Mouse (Mus musculus) hindbrain, embryonic 13.5 days (tissue): ENCODE results near the gene Chrnd. TPM values are rescaled to one million over a fixed set of nuclear protein-coding genes. Genes with fewer than 3 reads are reported as not detected.

ENCODE experiments used
- ATAC-seq: fragments of 200-750 bp; cut with Nextera tagmentation; 2 replicates; pipeline ENCODE4 v1.8.0; 2017; ENCODE audit warnings: moderate TSS enrichment; ENCODE audit not compliant: low FRiP score
- H3K27ac ChIP-seq: fragments of 300-500 bp; sonication (generic); 2 replicates; pipeline ENCODE4 v1.5.1; 2015; ENCODE audit warnings: inconsistent platforms, mild to moderate bottlenecking, moderate library complexity
- H3K27me3 ChIP-seq: fragments of 300-500 bp; sonication (generic); 2 replicates; pipeline ENCODE4 v1.6.1; 2015; ENCODE audit warnings: mild to moderate bottlenecking, inconsistent platforms
- H3K36me3 ChIP-seq: fragments of 300-500 bp; sonication (generic); 2 replicates; pipeline ENCODE4 v1.6.1; 2015; ENCODE audit warnings: mild to moderate bottlenecking, inconsistent platforms
- H3K4me1 ChIP-seq: fragments of 300-500 bp; sonication (generic); replicated peaks from 2 replicates; pipeline ENCODE4 v1.6.1; 2015; ENCODE audit warnings: inconsistent platforms
- H3K4me2 ChIP-seq: fragments of 300-500 bp; sonication (generic); 2 replicates; pipeline ENCODE4 v1.6.1; 2015; ENCODE audit warnings: inconsistent platforms, mild to moderate bottlenecking, moderate library complexity
- H3K4me3 ChIP-seq: fragments of 300-500 bp; sonication (generic); 2 replicates; pipeline ENCODE4 v1.5.1; 2015; ENCODE audit warnings: mild to moderate bottlenecking, inconsistent platforms
- H3K9ac ChIP-seq: fragments of 300-500 bp; sonication (generic); 2 replicates; pipeline ENCODE4 v1.6.1; 2015; ENCODE audit warnings: mild to moderate bottlenecking, inconsistent platforms
- H3K9me3 ChIP-seq: fragments of 300-500 bp; sonication (generic); 2 replicates; pipeline ENCODE4 v1.6.1; 2016; ENCODE audit warnings: inconsistent platforms
- WGBS: fragments of 180-500 bp; shearing (Covaris S2); methylation state at CpG from one replicate; pipeline ENCODE4 v1.1.7; 2015; 5-methylcytosine and 5-hydroxymethylcytosine counted together
- polyA plus RNA-seq: library from polyadenylated mRNA; unstranded; fragments of >200 nt; fragmentation: Nextera tagmentation; extraction: Ambion mirVana; gene quantifications from 2 replicates; pipeline ENCODE4 v1.2.1, GENCODE M21; 2015

The Chrnd gene
- polyA plus RNA-seq, 1 experiment from 2014 or later: 0.05 TPM

DNA sequence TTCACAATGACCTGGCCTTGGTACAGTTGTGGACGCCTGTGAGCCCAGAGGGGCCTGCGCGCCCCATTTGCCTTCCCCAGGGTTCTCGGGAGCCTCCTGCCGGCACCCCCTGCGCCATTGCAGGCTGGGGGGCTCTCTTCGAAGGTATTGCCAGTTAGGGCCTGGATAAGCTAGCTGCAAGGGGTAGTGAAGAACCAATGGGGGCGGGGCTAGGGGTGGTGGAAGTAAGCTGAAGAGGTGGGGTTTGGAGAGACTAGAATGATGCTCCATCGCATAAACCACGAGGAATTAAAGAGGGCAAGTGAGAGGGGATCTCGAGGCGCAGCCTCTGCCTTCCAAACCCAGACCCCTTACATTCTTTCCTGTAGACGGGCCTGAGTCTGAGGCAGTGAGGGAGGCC is 4.9 kb upstream of the Chrnd start:
- Histone ChIP-seq H3K36me3 (no peaks in the 10 kb centered on the region), H3K4me3 (0 out of 2 replicates have a peak overlapping the region, but pooled peaks have one; percentile 49), H3K9me3 (no peaks in the 10 kb centered on the region), H3K27me3 (peaks cover 82% of the 10 kb centered on the region), H3K4me2 (no peak overlapping the region; the same call in 1 of the 2 replicates), H3K9ac (0 out of 2 replicates have a peak overlapping the region, but pooled peaks have one; percentile 68), H3K4me1 (peaks cover 24% of the 10 kb centered on the region), H3K27ac (no peak overlapping the region)
- WGBS: 9% methylated on average over 13 of the region's 13 CpGs
- no peak for ATAC-seq

DNA sequence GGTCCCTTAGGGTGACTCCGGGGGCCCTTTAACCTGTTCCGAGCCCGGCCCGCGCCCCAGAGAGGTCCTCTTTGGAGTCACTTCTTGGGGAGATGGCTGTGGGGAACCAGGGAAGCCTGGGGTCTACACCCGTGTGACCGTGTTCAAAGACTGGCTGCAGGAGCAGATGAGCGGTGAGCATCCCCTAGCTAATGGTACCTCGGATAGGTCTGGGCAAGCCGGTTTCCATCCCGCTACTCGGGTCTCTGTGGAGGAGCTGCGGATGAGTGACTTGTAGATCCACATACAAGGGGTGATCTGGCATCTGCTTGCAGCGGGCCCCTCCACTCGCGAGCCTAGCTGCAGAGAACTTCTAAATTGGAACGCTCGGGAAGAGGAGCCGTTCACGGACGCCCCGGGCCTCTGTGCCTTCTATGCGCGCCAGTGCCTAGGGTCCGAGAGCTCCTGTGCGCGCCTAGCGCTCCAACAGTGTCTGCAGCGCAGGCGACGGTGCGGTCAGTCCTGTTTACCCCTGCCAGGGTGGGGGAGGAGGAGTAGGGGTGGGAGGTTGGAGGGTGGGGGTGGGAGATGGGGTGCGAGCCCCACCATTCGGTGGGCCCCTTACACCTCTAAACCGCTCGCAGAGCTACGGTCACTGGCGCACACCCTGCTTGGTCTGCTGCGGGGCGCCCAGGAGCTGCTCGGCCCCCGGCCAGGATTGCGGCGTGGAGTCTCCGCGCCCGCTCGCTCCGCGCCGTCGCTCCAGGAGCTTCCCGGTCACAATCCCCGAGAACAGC is 4.0 kb upstream of the Chrnd start:
- 2% methylated on average over 50 of the region's 54 CpGs for WGBS
- peak overlapping the region; percentile 49 for H3K4me3 ChIP-seq
- no peak overlapping the region for H3K27ac ChIP-seq
- ATAC-seq: peak; percentile 53
- H3K4me2 ChIP-seq: peak overlapping the region; percentile 87
- peaks cover 24% of the 10 kb centered on the region for H3K4me1 ChIP-seq
- peak overlapping the region; percentile 68 for H3K9ac ChIP-seq
- H3K36me3 ChIP-seq: no peaks in the 10 kb centered on the region
- H3K9me3 ChIP-seq: no peaks in the 10 kb centered on the region
- H3K27me3 ChIP-seq: peaks cover 83% of the 10 kb centered on the region

DNA sequence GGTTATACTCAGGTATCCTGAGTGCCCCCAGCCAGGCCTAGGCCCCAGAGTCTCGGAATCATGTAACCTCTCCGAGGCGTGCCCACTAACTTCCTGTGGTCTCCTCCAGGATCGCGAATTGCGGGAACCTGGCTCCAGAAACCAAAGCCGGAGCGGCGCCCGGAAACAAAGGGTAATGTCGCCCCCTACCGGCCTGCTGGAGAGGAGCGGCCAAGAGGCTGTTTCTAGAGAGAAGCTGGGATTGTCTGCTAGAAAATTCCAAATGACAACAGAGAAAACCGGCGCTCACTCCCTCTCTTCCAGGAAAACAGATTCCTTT is 3.4 kb upstream of the Chrnd start:
- Histone ChIP-seq H3K4me2 (peak overlapping the region; percentile 87), H3K27me3 (peaks cover 78% of the 10 kb centered on the region), H3K4me3 (peak overlapping the region; percentile 49), H3K9ac (peak overlapping the region; percentile 68), H3K36me3 (no peaks in the 10 kb centered on the region), H3K9me3 (no peaks in the 10 kb centered on the region), H3K27ac (no peak overlapping the region), H3K4me1 (peaks cover 24% of the 10 kb centered on the region)
- WGBS: under 1% methylated on average over 15 of the region's 15 CpGs
- peak; percentile 64 for ATAC-seq

DNA sequence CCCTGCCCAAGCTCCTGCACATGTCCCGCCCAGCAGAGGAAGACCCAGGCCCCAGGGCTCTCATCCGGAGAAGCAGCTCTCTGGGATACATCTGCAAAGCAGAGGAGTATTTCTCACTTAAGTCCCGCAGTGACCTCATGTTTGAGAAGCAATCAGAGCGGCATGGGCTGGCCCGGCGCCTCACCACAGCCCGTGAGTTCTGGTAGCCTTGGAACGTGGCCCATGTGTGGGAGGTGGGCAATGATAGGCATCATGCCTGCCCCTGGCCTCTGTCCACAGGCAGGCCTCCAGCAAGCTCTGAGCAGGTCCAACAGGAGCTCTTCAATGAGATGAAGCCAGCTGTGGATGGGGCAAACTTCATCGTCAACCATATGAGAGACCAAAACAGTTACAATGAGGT is 6.9 kb downstream of the Chrnd start:
- Histone ChIP-seq H3K9me3 (no peaks in the 10 kb centered on the region), H3K4me3 (no peak overlapping the region), H3K36me3 (no peaks in the 10 kb centered on the region), H3K9ac (no peak overlapping the region), H3K4me2 (no peak overlapping the region), H3K27me3 (0 out of 2 replicates have a peak, but pooled peaks cover 4% of the 10 kb centered on the region), H3K27ac (no peak overlapping the region), H3K4me1 (no peaks in the 10 kb centered on the region)
- ATAC-seq: no peak
- WGBS: 83% methylated on average over 9 of the region's 9 CpGs

DNA sequence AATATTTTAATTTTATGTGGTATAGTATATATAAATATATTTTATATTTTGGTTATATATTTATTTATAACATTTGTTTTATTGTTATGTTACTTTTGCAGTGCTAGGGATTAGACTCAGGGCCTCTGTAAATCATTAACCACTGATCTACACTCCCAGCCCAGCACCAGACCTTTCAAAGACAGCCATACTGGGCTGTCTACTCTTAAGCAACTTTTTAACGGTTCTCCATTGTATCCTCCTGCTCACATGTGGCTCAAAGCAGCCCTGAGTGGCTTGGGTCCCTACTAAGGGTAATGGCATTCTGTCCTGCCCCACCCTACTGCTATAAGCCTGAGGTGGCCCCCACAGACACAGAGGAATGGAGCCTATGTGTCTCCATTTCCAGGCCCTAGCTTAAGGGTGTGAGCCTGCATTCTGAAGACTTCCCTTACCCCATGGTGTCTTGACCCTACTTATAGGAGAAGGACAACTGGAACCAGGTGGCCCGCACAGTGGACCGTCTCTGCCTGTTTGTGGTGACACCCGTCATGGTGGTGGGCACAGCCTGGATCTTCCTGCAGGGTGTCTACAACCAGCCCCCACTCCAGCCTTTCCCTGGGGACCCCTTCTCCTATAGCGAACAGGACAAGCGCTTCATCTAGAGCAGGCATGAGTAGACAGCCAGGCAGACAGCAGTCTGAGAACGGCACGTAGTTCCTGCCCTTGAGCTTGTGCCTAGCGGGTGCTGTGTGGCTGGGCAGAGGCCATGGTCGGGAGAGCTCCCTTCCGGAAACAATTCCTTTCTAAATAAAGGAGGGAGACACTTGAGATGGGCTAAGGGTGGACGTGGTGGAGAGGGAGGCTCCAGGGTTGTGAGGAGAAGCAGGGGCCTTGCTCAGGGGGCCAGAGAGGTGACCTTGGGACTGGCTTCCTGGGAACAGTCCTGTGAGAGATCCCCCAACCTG is 8.0 kb downstream of the Chrnd start:
- Histone ChIP-seq H3K4me1 (no peaks in the 10 kb centered on the region), H3K36me3 (no peaks in the 10 kb centered on the region), H3K4me2 (no peak overlapping the region), H3K27ac (no peak overlapping the region), H3K9ac (no peak overlapping the region), H3K4me3 (no peak overlapping the region), H3K9me3 (no peaks in the 10 kb centered on the region), H3K27me3 (0 out of 2 replicates have a peak, but pooled peaks cover 4% of the 10 kb centered on the region)
- ATAC-seq: no peak
- WGBS: 79% methylated on average over 12 of the region's 12 CpGs

DNA sequence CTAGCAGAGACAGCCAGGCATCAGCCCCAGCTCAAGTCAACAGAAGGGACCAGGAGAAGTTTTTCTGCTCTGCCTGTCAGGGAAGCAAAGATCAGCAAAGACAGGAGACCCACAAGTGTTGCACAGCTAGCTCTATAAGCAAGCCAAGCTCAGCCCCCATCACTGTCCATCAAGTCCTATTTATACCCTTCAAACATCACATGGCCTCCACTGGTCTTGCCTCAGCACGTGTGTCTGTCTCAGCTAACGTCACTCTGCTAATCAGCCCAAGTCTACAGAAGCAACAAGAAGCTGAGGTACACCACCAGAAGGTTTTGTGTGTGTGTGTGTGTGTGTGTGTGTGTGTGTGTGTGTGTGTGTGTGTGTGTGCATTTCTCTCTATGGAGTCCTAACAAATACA is 10.4 kb downstream of the Chrnd start:
- Histone ChIP-seq H3K9ac (no peak overlapping the region), H3K9me3 (no peaks in the 10 kb centered on the region), H3K4me1 (no peaks in the 10 kb centered on the region), H3K27ac (no peak overlapping the region), H3K4me3 (no peak overlapping the region), H3K36me3 (no peaks in the 10 kb centered on the region), H3K27me3 (peaks cover 14% of the 10 kb centered on the region), H3K4me2 (no peak overlapping the region)
- no peak for ATAC-seq
- 67% methylated on average over 2 of the region's 2 CpGs for WGBS

DNA sequence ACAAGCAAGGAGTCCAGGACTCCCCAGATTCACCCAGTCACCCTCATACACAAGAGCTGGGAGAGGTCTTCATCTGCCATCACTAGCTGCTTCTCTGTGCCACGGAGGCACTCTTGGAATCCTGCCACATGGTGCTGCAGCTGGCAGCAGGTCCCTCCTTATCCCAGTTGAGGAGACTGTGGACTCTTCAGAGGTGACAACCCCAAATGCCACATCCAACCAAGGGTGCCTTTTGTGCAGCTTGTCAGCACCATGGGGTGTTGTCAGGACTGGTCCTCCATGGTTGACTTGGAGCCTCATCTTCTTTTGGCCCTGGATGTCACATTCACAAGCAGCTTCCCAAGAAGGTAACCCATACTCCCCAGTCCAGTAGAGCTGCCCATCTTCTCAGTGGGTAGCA is 11.4 kb downstream of the Chrnd start:
- WGBS: 50% methylated on average over 1 of the region's 1 CpGs

DNA sequence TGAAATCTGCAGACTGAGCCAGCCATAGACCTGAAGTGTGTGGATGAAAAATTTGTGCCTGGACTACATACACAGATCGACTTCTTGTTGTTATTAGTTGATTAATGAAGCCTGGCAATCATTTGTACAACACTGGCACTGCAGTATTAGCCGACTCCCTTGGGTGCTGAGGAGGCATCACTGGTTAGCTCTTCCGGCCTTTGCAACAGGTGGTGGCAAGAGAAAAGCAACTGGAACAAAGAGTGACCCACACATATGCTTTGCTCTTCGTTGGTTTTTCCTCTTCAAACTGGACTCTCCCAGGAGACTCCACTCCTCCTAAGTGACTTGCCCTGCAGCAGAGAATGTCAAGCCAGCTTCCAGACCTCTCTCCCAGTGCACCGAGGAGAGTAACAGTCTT is 13.4 kb downstream of the Chrnd start:
- WGBS: 84% methylated on average over 5 of the region's 5 CpGs
- ATAC-seq: no peak
- no peaks in the 10 kb centered on the region for H3K36me3 ChIP-seq
- no peak overlapping the region for H3K4me3 ChIP-seq
- no peak overlapping the region for H3K4me2 ChIP-seq
- no peaks in the 10 kb centered on the region for H3K4me1 ChIP-seq
- peaks cover 39% of the 10 kb centered on the region for H3K27me3 ChIP-seq
- H3K27ac ChIP-seq: no peak overlapping the region
- H3K9ac ChIP-seq: no peak overlapping the region
- no peaks in the 10 kb centered on the region for H3K9me3 ChIP-seq

More for the DNA sequence above, 11.4 kb downstream of the Chrnd start:
- no peak overlapping the region for H3K4me2 ChIP-seq
- H3K27me3 ChIP-seq: peaks cover 24% of the 10 kb centered on the region
- no peak overlapping the region for H3K4me3 ChIP-seq
- H3K36me3 ChIP-seq: no peaks in the 10 kb centered on the region
- no peak overlapping the region for H3K27ac ChIP-seq
- no peak overlapping the region for H3K9ac ChIP-seq
- no peaks in the 10 kb centered on the region for H3K9me3 ChIP-seq
- no peaks in the 10 kb centered on the region for H3K4me1 ChIP-seq
- ATAC-seq: no peak

DNA sequence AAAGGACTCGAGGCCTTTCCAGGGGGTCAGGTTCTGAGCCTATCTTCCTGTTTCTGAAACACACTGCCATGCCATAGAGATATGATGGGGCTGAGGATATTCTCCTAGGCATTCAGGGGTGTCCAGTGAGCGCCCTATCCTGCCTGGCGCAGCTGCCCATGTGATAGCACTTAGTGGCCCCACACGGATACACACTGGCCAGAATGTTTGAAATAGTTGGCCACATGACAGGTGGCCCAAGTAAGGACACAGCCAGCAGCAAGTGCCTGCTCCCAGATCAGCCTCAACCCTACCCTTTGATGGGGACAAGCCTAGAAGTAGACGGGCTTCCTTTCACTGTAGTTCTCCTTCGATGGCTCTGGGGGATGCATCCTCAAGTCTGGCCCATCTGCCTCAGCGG is 14.1 kb downstream of the Chrnd start, which contains the start of gene Chrng:
Gene Chrng, plus strand, starts transcription at position 193 of the 400 bp plus-strand sequence.
- 90% methylated on average over 7 of the region's 7 CpGs for WGBS
- Histone ChIP-seq H3K36me3 (no peaks in the 10 kb centered on the region), H3K27me3 (peaks cover 42% of the 10 kb centered on the region), H3K4me1 (no peaks in the 10 kb centered on the region), H3K9ac (no peak within 1 kb of the TSS), H3K4me3 (no peak within 1 kb of the TSS), H3K27ac (no peak within 1 kb of the TSS), H3K4me2 (no peak within 1 kb of the TSS), H3K9me3 (no peaks in the 10 kb centered on the region)
- ATAC-seq: no peak

DNA sequence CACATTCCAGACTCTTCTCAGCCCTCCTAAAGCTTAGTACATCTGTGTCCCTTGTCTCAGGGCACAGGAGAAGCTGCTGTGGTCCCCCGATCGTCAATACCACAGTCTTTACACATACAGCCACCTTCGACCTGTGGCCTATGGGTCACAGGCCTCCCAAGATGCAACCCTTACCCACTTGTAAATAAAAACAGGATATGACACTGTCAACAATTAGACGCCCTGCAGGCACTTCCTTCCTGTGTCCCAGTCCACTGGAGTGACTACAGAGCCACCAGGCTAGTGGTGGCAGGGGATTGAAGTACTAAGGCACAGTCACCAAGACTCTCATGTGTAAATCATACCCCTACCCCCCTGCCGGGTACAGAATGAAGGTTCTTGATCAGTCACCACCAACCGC is 14.6 kb downstream of the Chrnd start:
- no peak overlapping the region for H3K4me2 ChIP-seq
- H3K27me3 ChIP-seq: peaks cover 42% of the 10 kb centered on the region
- ATAC-seq: no peak
- no peak overlapping the region for H3K4me3 ChIP-seq
- no peaks in the 10 kb centered on the region for H3K4me1 ChIP-seq
- 56% methylated on average over 6 of the region's 6 CpGs for WGBS
- H3K9ac ChIP-seq: no peak overlapping the region
- no peaks in the 10 kb centered on the region for H3K9me3 ChIP-seq
- H3K36me3 ChIP-seq: no peaks in the 10 kb centered on the region
- H3K27ac ChIP-seq: no peak overlapping the region

DNA sequence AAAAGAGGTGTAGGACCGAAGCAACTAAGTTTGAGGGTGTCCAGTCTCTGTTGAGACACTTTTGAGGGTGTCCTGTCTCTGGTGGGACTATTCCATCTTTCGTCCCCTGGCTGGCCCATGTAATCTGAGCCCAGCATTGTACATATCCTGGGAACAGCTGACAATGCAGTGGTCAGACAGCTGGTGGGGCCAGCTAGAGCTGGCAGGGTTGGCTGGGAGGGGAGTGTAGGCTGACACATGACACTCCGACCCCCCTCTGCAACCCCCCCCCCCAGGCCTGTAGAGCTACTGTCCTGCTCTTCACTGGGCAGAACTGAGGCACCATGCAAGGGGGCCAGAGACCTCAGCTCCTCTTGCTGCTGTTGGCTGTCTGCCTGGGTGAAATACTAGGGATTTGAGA is 15.1 kb downstream of the Chrnd start:
- no peak overlapping the region for H3K9ac ChIP-seq
- H3K27me3 ChIP-seq: peaks cover 42% of the 10 kb centered on the region
- H3K4me1 ChIP-seq: no peaks in the 10 kb centered on the region
- no peak overlapping the region for H3K27ac ChIP-seq
- no peak for ATAC-seq
- H3K4me2 ChIP-seq: no peak overlapping the region
- no peak overlapping the region for H3K4me3 ChIP-seq
- no peaks in the 10 kb centered on the region for H3K9me3 ChIP-seq
- 51% methylated on average over 3 of the region's 3 CpGs for WGBS
- H3K36me3 ChIP-seq: no peaks in the 10 kb centered on the region

DNA sequence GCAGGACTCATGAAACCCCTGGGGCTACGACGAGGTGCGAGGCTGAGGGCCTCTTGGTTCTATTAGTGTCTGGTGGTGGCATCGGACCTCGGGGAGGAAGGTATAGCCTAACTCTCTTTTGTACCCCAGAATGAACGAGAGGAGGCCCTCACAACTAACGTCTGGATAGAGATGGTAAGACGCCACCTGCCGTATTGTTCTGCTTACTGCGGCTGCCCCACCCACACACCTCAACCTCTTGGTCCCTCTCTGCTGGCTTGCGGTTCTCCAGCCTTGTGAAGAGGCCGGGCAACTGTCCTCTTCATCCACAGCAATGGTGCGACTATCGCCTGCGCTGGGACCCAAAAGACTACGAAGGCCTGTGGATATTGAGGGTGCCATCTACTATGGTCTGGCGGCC is 15.9 kb downstream of the Chrnd start:
- Histone ChIP-seq H3K36me3 (no peaks in the 10 kb centered on the region), H3K27me3 (peaks cover 42% of the 10 kb centered on the region), H3K4me1 (no peaks in the 10 kb centered on the region), H3K9me3 (no peaks in the 10 kb centered on the region), H3K9ac (no peak overlapping the region), H3K4me2 (no peak overlapping the region), H3K4me3 (no peak overlapping the region), H3K27ac (no peak overlapping the region)
- 24% methylated on average over 17 of the region's 17 CpGs for WGBS
- ATAC-seq: no peak
